8 mouse cellular contexts compared by ENCODE assay signal in the genomic region with DNA sequence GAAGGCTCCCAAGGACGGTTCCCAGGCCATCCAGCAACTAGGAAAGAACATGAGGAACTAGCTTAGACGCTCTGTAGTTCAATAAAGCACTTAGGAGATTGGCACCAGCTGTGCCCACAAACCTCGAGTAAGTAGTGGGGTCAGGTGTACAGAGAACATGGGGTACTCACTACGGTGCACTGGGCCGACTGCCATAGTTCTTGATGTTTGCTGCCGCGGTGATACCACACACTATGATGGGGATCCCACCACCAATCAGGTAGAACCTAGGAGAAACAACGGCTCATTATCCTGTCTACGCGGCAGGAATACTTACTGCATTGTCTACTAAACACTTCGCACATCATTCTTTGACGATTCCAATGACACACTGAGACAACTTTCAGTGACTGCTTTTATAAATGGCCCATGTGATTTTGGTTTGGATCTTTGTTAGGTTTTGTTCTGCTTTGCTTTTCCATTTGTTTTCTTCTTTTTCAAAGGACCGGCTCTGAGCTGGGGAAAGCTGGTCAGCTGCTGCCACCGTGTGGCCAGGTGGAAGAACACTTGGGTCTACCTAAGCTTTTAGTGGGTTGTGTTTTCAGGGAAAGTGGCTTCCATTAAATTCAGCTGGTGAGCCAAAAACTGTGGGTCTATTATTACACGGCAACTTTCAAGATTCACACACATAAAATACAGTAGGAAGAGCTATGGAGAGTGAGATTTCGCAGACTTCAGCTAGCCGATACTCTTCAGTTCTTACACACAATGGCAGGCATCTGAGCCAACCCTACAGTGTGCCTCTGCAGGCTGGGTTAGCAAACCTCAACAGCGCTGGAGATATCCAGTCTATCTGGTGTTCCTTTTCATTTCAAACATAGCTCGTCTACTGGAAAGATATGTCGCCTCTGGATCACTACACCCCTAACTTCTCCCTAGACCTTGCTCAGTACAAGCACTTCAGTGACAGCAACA.
DNase-seq lines count a peak whose midpoint lies in the region; ATAC-seq and TF ChIP-seq lines count a peak whose summit lies in the region.

No protein-coding gene starts in this region.

- H3K4me3 ChIP-seq in embryonic facial prominence, embryonic 13.5 days = no peak overlapping the region
- H3K4me3 ChIP-seq in lung, embryonic 14.5 days (ENCODE audit: low read depth, low read length) = no peak overlapping the region

- no peaks in the 10 kb centered on the region for H3K4me1 ChIP-seq in embryonic facial prominence, embryonic 13.5 days
- H3K4me1 ChIP-seq in lung, embryonic 14.5 days (ENCODE audit: insufficient read depth) = no peaks in the 10 kb centered on the region

- WGBS in embryonic facial prominence, embryonic 13.5 days = 84% methylated on average over 20 of the region's 20 CpGs
- WGBS in lung, embryonic 14.5 days = 86% methylated on average over 20 of the region's 20 CpGs

- H3K36me3 ChIP-seq in embryonic facial prominence, embryonic 13.5 days = peaks cover 68% of the 10 kb centered on the region
- peaks cover 55% of the 10 kb centered on the region for H3K36me3 ChIP-seq in lung, embryonic 14.5 days (ENCODE audit: insufficient read depth)

- TF ChIP-seq CTCF in brain, embryonic 14.5 days (IDR thresholded peaks at IDR 0.05; ENCODE audit: borderline replicate concordance, extremely low read depth, insufficient read depth, insufficient read length) = peak; percentile 89
- TF ChIP-seq CTCF in lung, embryonic 14.5 days (IDR thresholded peaks at IDR 0.05; ENCODE audit: low read depth) = peak; percentile 69

- no peak overlapping the region for H3K27ac ChIP-seq in embryonic facial prominence, embryonic 13.5 days
- H3K27ac ChIP-seq in lung, embryonic 14.5 days (ENCODE audit: low read depth) = no peak overlapping the region

- ATAC-seq in embryonic facial prominence, embryonic 13.5 days (ENCODE audit: insufficient number of reproducible peaks, insufficient read depth, low FRiP score, low TSS enrichment, low read depth) = 0 out of 2 replicates have a peak, but pooled peaks have one; percentile 13
- ATAC-seq in lung, embryonic 14.5 days (ENCODE audit: insufficient read depth) = peak; percentile 49; the same call in 1 of the 2 replicates

- no peak overlapping the region for H3K9ac ChIP-seq in embryonic facial prominence, embryonic 13.5 days
- no peak overlapping the region for H3K9ac ChIP-seq in lung, embryonic 14.5 days

- no peak for TF ChIP-seq POLR2A in brain, embryonic 14.5 days (IDR thresholded peaks at IDR 0.05; ENCODE audit: borderline replicate concordance, extremely low read depth, insufficient read depth, insufficient read length, poor library complexity, severe bottlenecking)

- DNase-seq in lung, adult 18-20 months = peak; percentile 14 to 36
- no peak for DNase-seq in lung, postnatal 25 days (ENCODE audit: low spot score)
- peak; percentile 88 for DNase-seq in brain, embryonic 14.5 days (ENCODE audit: low read depth)
- peak; percentile 1 for DNase-seq in induced T-regulatory cell, adult 2 months (ENCODE audit: low read depth)
- peak; percentile 68 for DNase-seq in lung, embryonic 14.5 days
- peak; percentile 64 to 83 for DNase-seq in right cerebral cortex, postnatal 10 days (ENCODE audit: low spot score in 2 of 2)
- no peak for DNase-seq in gastrocnemius, postnatal 4 days (ENCODE audit: low spot score in 2 of 2)

- H3K9me3 ChIP-seq in embryonic facial prominence, embryonic 13.5 days = no peaks in the 10 kb centered on the region
- no peaks in the 10 kb centered on the region for H3K9me3 ChIP-seq in lung, embryonic 14.5 days (ENCODE audit: low read depth, low read length)

- H3K27me3 ChIP-seq in embryonic facial prominence, embryonic 13.5 days = no peaks in the 10 kb centered on the region
- H3K27me3 ChIP-seq in lung, embryonic 14.5 days (ENCODE audit: insufficient read depth, low read length) = no peaks in the 10 kb centered on the region

- no peak overlapping the region for H3K4me2 ChIP-seq in embryonic facial prominence, embryonic 13.5 days
- no peak overlapping the region for H3K4me2 ChIP-seq in lung, embryonic 14.5 days

Comparison
In these comparisons a context has a peak if more than half of its experiments do, and no peak if none do; other contexts are left out.
1. DNase-seq: peak in lung, adult 18-20 months (2 of 2), brain, embryonic 14.5 days (single experiment), induced T-regulatory cell, adult 2 months (single experiment), lung, embryonic 14.5 days (single experiment) and right cerebral cortex, postnatal 10 days (2 of 2); none in lung, postnatal 25 days (single experiment) and gastrocnemius, postnatal 4 days (0 of 2).